Mouse (Mus musculus): ENCODE data around the gene Grik3. TPM values are rescaled to one million over a fixed set of nuclear protein-coding genes. Genes with fewer than 3 reads are reported as not detected.
A peak's percentile ranks its signal among the peaks of the same experiment; 100 is the strongest.

Gene Grik3
- polyA plus RNA-seq, 1 experiment from 2014 or later = 4.4 TPM

DNA sequence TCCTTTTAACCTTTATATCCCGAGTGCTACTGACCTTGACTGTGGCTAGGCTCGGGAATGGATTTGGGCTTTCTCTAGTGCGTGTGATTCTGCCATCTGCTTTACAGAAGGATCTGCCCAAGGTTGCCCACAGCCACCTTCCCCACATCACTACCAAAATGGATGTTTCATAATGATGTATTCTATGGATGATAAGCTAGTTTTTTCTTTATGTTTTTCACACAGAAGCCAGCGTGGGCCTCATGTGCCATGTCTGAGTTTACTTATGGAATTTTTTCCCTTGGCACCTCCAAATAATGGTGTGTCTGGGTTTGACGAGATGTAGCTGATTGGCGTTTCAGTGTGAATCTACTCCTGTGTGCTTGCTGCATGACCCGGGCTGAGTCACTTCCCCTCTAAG is 7.0 kb downstream of the Grik3 start:
- no peaks in the 10 kb centered on the region for H3K36me3 ChIP-seq (ENCODE audit: control insufficient read depth, insufficient read depth, low read length)
- no peak overlapping the region for H3K4me3 ChIP-seq (ENCODE audit: low read depth, low read length)
- no peak overlapping the region for H3K27ac ChIP-seq (ENCODE audit: low read length)
- WGBS = 44% methylated on average over 7 of the region's 7 CpGs
- H3K9ac ChIP-seq (ENCODE audit: low read depth, low read length) = no peak overlapping the region
- H3K4me1 ChIP-seq (ENCODE audit: control insufficient read depth, insufficient read depth, low read length) = peaks cover 39% of the 10 kb centered on the region
- ATAC-seq = no peak
- peaks cover 5% of the 10 kb centered on the region for H3K27me3 ChIP-seq (ENCODE audit: control insufficient read depth, insufficient read depth, low read depth, low read length)
- H3K4me2 ChIP-seq (ENCODE audit: low read length) = peak overlapping the region; percentile 13; the same call in 1 of the 2 replicates
- H3K9me3 ChIP-seq (replicated peaks; ENCODE audit: control insufficient read depth, low read length, poor library complexity, severe bottlenecking) = no peaks in the 10 kb centered on the region

GRCm38 (mm10) chr4:125498866-125499265 is 8.4 kb downstream of the Grik3 start:
- H3K27ac ChIP-seq (ENCODE audit: low read length) = no peak overlapping the region
- no peaks in the 10 kb centered on the region for H3K36me3 ChIP-seq (ENCODE audit: control insufficient read depth, insufficient read depth, low read length)
- H3K9ac ChIP-seq (ENCODE audit: low read depth, low read length) = no peak overlapping the region
- no peaks in the 10 kb centered on the region; the same call in 1 of the 2 replicates for H3K27me3 ChIP-seq (ENCODE audit: control insufficient read depth, insufficient read depth, low read depth, low read length)
- H3K4me2 ChIP-seq (ENCODE audit: low read length) = peak overlapping the region; percentile 23
- peaks cover 25% of the 10 kb centered on the region for H3K4me1 ChIP-seq (ENCODE audit: control insufficient read depth, insufficient read depth, low read length)
- H3K4me3 ChIP-seq (ENCODE audit: low read depth, low read length) = no peak overlapping the region
- H3K9me3 ChIP-seq (replicated peaks; ENCODE audit: control insufficient read depth, low read length, poor library complexity, severe bottlenecking) = no peaks in the 10 kb centered on the region
- ATAC-seq = no peak
- WGBS = 11% methylated on average over 6 of the region's 6 CpGs

- H3K4me3 ChIP-seq (ENCODE audit: low read depth, low read length) = no peak overlapping the region
- no peak overlapping the region for H3K27ac ChIP-seq (ENCODE audit: low read length)
- no peaks in the 10 kb centered on the region for H3K9me3 ChIP-seq (replicated peaks; ENCODE audit: control insufficient read depth, low read length, poor library complexity, severe bottlenecking)
- H3K4me1 ChIP-seq (ENCODE audit: control insufficient read depth, insufficient read depth, low read length) = peaks cover 9% of the 10 kb centered on the region
- H3K27me3 ChIP-seq (ENCODE audit: control insufficient read depth, insufficient read depth, low read depth, low read length) = no peaks in the 10 kb centered on the region; the same call in 1 of the 2 replicates
- no peak for ATAC-seq
- H3K9ac ChIP-seq (ENCODE audit: low read depth, low read length) = no peak overlapping the region
- 61% methylated on average over 8 of the region's 8 CpGs for WGBS
- H3K36me3 ChIP-seq (ENCODE audit: control insufficient read depth, insufficient read depth, low read length) = no peaks in the 10 kb centered on the region
- H3K4me2 ChIP-seq (ENCODE audit: low read length) = no peak overlapping the region
Observed at GRCm38 (mm10) chr4:125502861-125503260, 12.4 kb downstream of the Grik3 start.

GRCm38 (mm10) chr4:125512434-125512833 is 21.9 kb downstream of the Grik3 start:
- no peaks in the 10 kb centered on the region for H3K27me3 ChIP-seq (ENCODE audit: control insufficient read depth, insufficient read depth, low read depth, low read length)
- H3K9me3 ChIP-seq (replicated peaks; ENCODE audit: control insufficient read depth, low read length, poor library complexity, severe bottlenecking) = no peaks in the 10 kb centered on the region
- no peak overlapping the region for H3K4me3 ChIP-seq (ENCODE audit: low read depth, low read length)
- WGBS = 42% methylated on average over 6 of the region's 6 CpGs
- ATAC-seq = no peak
- H3K9ac ChIP-seq (ENCODE audit: low read depth, low read length) = no peak overlapping the region
- peaks cover 6% of the 10 kb centered on the region; the same call in 1 of the 2 replicates for H3K4me1 ChIP-seq (ENCODE audit: control insufficient read depth, insufficient read depth, low read length)
- H3K36me3 ChIP-seq (ENCODE audit: control insufficient read depth, insufficient read depth, low read length) = no peaks in the 10 kb centered on the region
- H3K4me2 ChIP-seq (ENCODE audit: low read length) = no peak overlapping the region
- no peak overlapping the region for H3K27ac ChIP-seq (ENCODE audit: low read length)

DNA sequence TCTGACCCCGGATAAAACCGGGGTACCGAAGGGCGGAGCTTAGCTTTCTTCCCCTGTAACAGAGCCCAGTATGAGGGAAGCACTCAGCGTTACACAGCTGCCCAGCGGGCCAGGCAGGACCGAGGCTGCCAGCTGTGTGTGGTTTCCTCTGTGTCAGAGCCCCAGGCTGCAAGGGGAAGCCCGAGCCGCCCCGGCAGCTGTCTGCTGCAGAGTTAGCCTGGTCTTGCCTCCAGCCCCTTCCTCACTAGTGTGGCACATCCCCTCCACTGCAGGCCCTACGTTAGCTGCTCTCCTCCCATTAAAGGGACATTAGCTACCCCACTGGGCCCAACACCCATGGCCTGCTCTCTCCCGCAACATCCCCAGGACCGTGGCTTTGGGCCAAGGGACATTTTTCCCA is 25.1 kb downstream of the Grik3 start:
- Histone ChIP-seq H3K9ac (ENCODE audit: low read depth, low read length) (no peak overlapping the region), H3K36me3 (ENCODE audit: control insufficient read depth, insufficient read depth, low read length) (no peaks in the 10 kb centered on the region), H3K4me1 (ENCODE audit: control insufficient read depth, insufficient read depth, low read length) (peaks cover 6% of the 10 kb centered on the region; the same call in 1 of the 2 replicates), H3K27ac (ENCODE audit: low read length) (no peak overlapping the region), H3K4me2 (ENCODE audit: low read length) (no peak overlapping the region), H3K27me3 (ENCODE audit: control insufficient read depth, insufficient read depth, low read depth, low read length) (no peaks in the 10 kb centered on the region), H3K4me3 (ENCODE audit: low read depth, low read length) (no peak overlapping the region), H3K9me3 (replicated peaks; ENCODE audit: control insufficient read depth, low read length, poor library complexity, severe bottlenecking) (no peaks in the 10 kb centered on the region)
- ATAC-seq = no peak
- WGBS = 44% methylated on average over 13 of the region's 13 CpGs

DNA sequence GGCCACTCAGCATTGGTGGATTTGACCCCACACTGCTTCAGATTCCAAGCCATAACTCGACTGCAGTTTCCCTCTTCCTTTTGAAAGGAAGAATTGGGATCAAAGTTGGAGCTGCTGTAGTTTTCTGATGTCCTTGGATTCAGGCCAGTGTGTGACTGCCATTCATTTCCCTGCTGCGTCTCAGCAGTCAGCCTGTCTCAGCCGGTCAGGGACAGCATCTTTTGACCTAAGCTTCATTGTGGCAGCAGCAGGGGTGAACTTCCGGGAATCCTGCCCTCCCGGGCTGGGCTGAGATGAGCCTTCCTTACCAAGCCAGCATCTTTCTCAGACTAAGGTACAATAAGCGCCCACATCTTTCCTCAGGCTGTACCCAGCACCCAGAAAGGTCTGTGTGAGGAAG is 26.1 kb downstream of the Grik3 start:
- Histone ChIP-seq H3K27me3 (ENCODE audit: control insufficient read depth, insufficient read depth, low read depth, low read length) (no peaks in the 10 kb centered on the region), H3K9me3 (replicated peaks; ENCODE audit: control insufficient read depth, low read length, poor library complexity, severe bottlenecking) (no peaks in the 10 kb centered on the region), H3K9ac (ENCODE audit: low read depth, low read length) (no peak overlapping the region), H3K4me2 (ENCODE audit: low read length) (no peak overlapping the region), H3K4me3 (ENCODE audit: low read depth, low read length) (no peak overlapping the region), H3K36me3 (ENCODE audit: control insufficient read depth, insufficient read depth, low read length) (no peaks in the 10 kb centered on the region), H3K4me1 (ENCODE audit: control insufficient read depth, insufficient read depth, low read length) (peaks cover 6% of the 10 kb centered on the region; the same call in 1 of the 2 replicates), H3K27ac (ENCODE audit: low read length) (no peak overlapping the region)
- no peak for ATAC-seq
- WGBS = 39% methylated on average over 6 of the region's 6 CpGs

- H3K27me3 ChIP-seq (ENCODE audit: control insufficient read depth, insufficient read depth, low read depth, low read length) = no peaks in the 10 kb centered on the region
Observed at GRCm38 (mm10) chr4:125518861-125519260, 28.4 kb downstream of the Grik3 start.

GRCm38 (mm10) chr4:125522931-125523330 is 32.4 kb downstream of the Grik3 start:
- Histone ChIP-seq H3K4me1 (ENCODE audit: control insufficient read depth, insufficient read depth, low read length) (no peaks in the 10 kb centered on the region), H3K27ac (ENCODE audit: low read length) (no peak overlapping the region), H3K36me3 (ENCODE audit: control insufficient read depth, insufficient read depth, low read length) (no peaks in the 10 kb centered on the region), H3K4me3 (ENCODE audit: low read depth, low read length) (no peak overlapping the region), H3K27me3 (ENCODE audit: control insufficient read depth, insufficient read depth, low read depth, low read length) (no peaks in the 10 kb centered on the region), H3K4me2 (ENCODE audit: low read length) (no peak overlapping the region), H3K9me3 (replicated peaks; ENCODE audit: control insufficient read depth, low read length, poor library complexity, severe bottlenecking) (no peaks in the 10 kb centered on the region), H3K9ac (ENCODE audit: low read depth, low read length) (no peak overlapping the region)
- no peak for ATAC-seq
- 55% methylated on average over 7 of the region's 7 CpGs for WGBS

More at GRCm38 (mm10) chr4:125518861-125519260, 28.4 kb downstream of the Grik3 start:
- WGBS = 84% methylated on average over 5 of the region's 5 CpGs
- Histone ChIP-seq H3K36me3 (ENCODE audit: control insufficient read depth, insufficient read depth, low read length) (no peaks in the 10 kb centered on the region), H3K9ac (ENCODE audit: low read depth, low read length) (no peak overlapping the region), H3K27ac (ENCODE audit: low read length) (no peak overlapping the region), H3K4me3 (ENCODE audit: low read depth, low read length) (no peak overlapping the region), H3K4me1 (ENCODE audit: control insufficient read depth, insufficient read depth, low read length) (peaks cover 6% of the 10 kb centered on the region; the same call in 1 of the 2 replicates), H3K9me3 (replicated peaks; ENCODE audit: control insufficient read depth, low read length, poor library complexity, severe bottlenecking) (no peaks in the 10 kb centered on the region), H3K4me2 (ENCODE audit: low read length) (no peak overlapping the region)
- ATAC-seq = no peak

DNA sequence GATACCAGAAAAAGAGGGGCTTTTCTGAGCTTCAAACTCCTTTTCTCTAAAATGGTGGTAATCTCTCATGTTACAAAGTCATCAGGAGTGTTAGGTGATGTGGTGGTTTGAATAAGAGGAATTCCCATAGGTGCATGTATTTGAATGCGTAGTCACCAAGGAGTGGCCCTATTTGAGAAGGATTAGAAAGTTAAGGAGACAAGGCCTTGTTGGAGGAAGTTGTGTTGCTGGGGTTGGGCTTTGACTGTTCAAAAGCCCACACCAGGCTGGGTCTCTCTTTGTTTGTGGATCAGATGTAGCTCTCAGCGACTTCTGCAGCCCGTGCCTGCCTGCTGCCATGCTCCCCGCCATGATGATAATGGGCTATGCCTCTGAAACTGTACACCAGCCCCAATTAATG is 34.8 kb downstream of the Grik3 start:
- Histone ChIP-seq H3K9me3 (replicated peaks; ENCODE audit: control insufficient read depth, low read length, poor library complexity, severe bottlenecking) (no peaks in the 10 kb centered on the region), H3K27ac (ENCODE audit: low read length) (no peak overlapping the region), H3K27me3 (ENCODE audit: control insufficient read depth, insufficient read depth, low read depth, low read length) (no peaks in the 10 kb centered on the region), H3K4me3 (ENCODE audit: low read depth, low read length) (no peak overlapping the region), H3K9ac (ENCODE audit: low read depth, low read length) (no peak overlapping the region), H3K36me3 (ENCODE audit: control insufficient read depth, insufficient read depth, low read length) (no peaks in the 10 kb centered on the region), H3K4me2 (ENCODE audit: low read length) (no peak overlapping the region), H3K4me1 (ENCODE audit: control insufficient read depth, insufficient read depth, low read length) (no peaks in the 10 kb centered on the region)
- 75% methylated on average over 4 of the region's 4 CpGs for WGBS
- no peak for ATAC-seq

Measured in midbrain, embryonic 16.5 days (tissue).